Mouse (Mus musculus) myocyte (in vitro differentiated cells): ENCODE measurements around the gene Cend1. TPM values are rescaled to one million over a fixed set of nuclear protein-coding genes. Genes with fewer than 3 reads are reported as not detected.

Experiments used
- H3K27me3 ChIP-seq: one replicate; pipeline ENCODE4 v1.6.1; 2011; ENCODE audit not compliant: control insufficient read depth, insufficient read depth, insufficient read length
- H3K36me3 ChIP-seq: one replicate; pipeline ENCODE4 v1.6.1; 2011; ENCODE audit not compliant: control insufficient read depth, insufficient read depth
- H3K4me2 ChIP-seq: one replicate; pipeline ENCODE4 v1.6.1; 2011; ENCODE audit warnings: low read depth, control low read depth
- H3K4me3 ChIP-seq: one replicate; pipeline ENCODE4 v1.5.1; 2011; ENCODE audit warnings: mild to moderate bottlenecking, control low read depth, moderate library complexity
- H3K79me2 ChIP-seq: one replicate; pipeline ENCODE4 v1.6.1; 2011; ENCODE audit not compliant: control insufficient read depth, insufficient read depth
- H3ac ChIP-seq: one replicate; pipeline ENCODE4 v1.6.1; 2011; ENCODE audit not compliant: control insufficient read depth, insufficient read length
- CEBPB ChIP-seq: IDR thresholded peaks from 2 replicates; pipeline ENCODE4 v1.6.1; 2011; ENCODE audit warnings: mild to moderate bottlenecking, moderate library complexity; ENCODE audit not compliant: poor library complexity, insufficient read depth, severe bottlenecking
- E2F4 ChIP-seq: IDR thresholded peaks from one replicate; pipeline ENCODE4 v1.6.1; 2011; ENCODE audit warnings: mild to moderate bottlenecking, control low read depth, moderate library complexity; ENCODE audit not compliant: insufficient read depth
- MAX ChIP-seq: IDR thresholded peaks from one replicate; pipeline ENCODE4 v1.6.1; 2011; ENCODE audit warnings: low read depth, mild to moderate bottlenecking, control low read depth
- MYOD1 ChIP-seq, 3 experiments: IDR thresholded peaks; one replicate each; pipeline ENCODE4 v1.6.1; 2011; ENCODE audit warnings: control low read depth in 2 of 3, low read depth in 2 of 3, mild to moderate bottlenecking in 2 of 3, moderate library complexity in 1 of 3; ENCODE audit not compliant: insufficient read length in 2 of 3, control insufficient read depth in 1 of 3
- MYOG ChIP-seq, 3 experiments: IDR thresholded peaks; one replicate each; pipeline ENCODE4 v1.6.1; 2011; ENCODE audit warnings: control low read depth in 2 of 3, low read depth in 2 of 3, mild to moderate bottlenecking in 2 of 3; ENCODE audit not compliant: insufficient read length in 2 of 3, control insufficient read depth in 1 of 3, insufficient read depth in 1 of 3
- POLR2A ChIP-seq: IDR thresholded peaks from one replicate; pipeline ENCODE4 v1.6.1; 2011; ENCODE audit warnings: low read depth, mild to moderate bottlenecking, control low read depth, moderate library complexity; ENCODE audit not compliant: insufficient read length
- POLR2AphosphoS2 ChIP-seq: IDR thresholded peaks from one replicate; pipeline ENCODE4 v1.6.1; 2011; ENCODE audit warnings: low read depth, control low read depth; ENCODE audit not compliant: insufficient read length
- REST ChIP-seq: IDR thresholded peaks from one replicate; pipeline ENCODE4 v1.6.1; 2011; ENCODE audit warnings: mild to moderate bottlenecking, control low read depth, moderate library complexity; ENCODE audit not compliant: insufficient read depth, insufficient read length
- SRF ChIP-seq: IDR thresholded peaks from one replicate; pipeline ENCODE4 v1.6.1; 2011; ENCODE audit warnings: low read depth; ENCODE audit not compliant: control insufficient read depth, insufficient read length
- TCF12 ChIP-seq: IDR thresholded peaks from one replicate; pipeline ENCODE4 v1.6.1; 2011; ENCODE audit warnings: mild to moderate bottlenecking, control low read depth; ENCODE audit not compliant: poor library complexity, insufficient read depth, severe bottlenecking
- TCF3 ChIP-seq: IDR thresholded peaks from one replicate; pipeline ENCODE4 v1.6.1; 2011; ENCODE audit warnings: low read depth, control low read depth; ENCODE audit not compliant: insufficient read length
- USF1 ChIP-seq: IDR thresholded peaks from one replicate; pipeline ENCODE4 v1.6.1; 2011; ENCODE audit warnings: low read depth, mild to moderate bottlenecking, control low read depth, moderate library complexity
- polyA plus RNA-seq: library from polyadenylated mRNA; unstranded; fragments of >200 nt; fragmentation: generic; extraction: Trizol; gene quantifications from one replicate; pipeline ENCODE4 v1.2.1, GENCODE M21; 2012; ENCODE audit warnings: missing spikeins

Cend1 gene
- polyA plus RNA-seq, 1 experiment = 0.25 TPM

DNA sequence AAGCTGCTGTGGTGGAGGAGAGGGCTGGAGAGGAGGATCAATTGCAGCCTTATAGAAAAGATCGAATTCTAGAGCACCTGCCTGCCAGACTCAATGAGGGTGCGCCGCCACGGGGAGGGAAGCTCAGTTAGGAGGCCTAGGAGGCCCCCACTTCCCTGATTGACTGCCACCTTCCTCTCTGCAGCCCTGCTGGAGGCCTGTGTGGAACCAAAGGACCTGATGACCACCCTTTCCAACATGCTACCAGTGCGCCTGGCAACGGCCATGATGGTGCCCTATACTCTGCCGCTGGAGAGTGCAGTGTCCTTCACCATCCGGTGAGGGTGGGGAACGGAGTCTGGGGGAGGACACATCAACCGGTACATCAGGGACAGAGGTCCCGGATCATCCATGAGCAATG lies 29.4 kb upstream of the Cend1 start:
- Histone ChIP-seq H3K4me3 (no peak overlapping the region), H3K36me3 (no peaks in the 10 kb centered on the region), H3K4me2 (no peak overlapping the region), H3K27me3 (no peaks in the 10 kb centered on the region), H3K79me2 (no peaks in the 10 kb centered on the region), H3ac (no peak overlapping the region)
- TF ChIP-seq POLR2A (no peak), POLR2AphosphoS2 (no peak), E2F4 (no peak), MAX (no peak), MYOG (IDR thresholded peaks at IDR 0.05; ENCODE audit: control insufficient read depth in 1 of 3, insufficient read depth in 1 of 3, insufficient read length in 2 of 3, low read depth in 2 of 3) (no peak)

GRCm38 (mm10) chr7:141457986-141458660 lies 28.8 kb upstream of the Cend1 start:
- H3K4me3 ChIP-seq = no peak overlapping the region

GRCm38 (mm10) chr7:141457236-141457635 lies 27.9 kb upstream of the Cend1 start:
- Histone ChIP-seq H3K36me3 (no peaks in the 10 kb centered on the region), H3K4me3 (no peak overlapping the region), H3K4me2 (no peak overlapping the region)

More at GRCm38 (mm10) chr7:141457986-141458660, 28.8 kb upstream of the Cend1 start:
- Histone ChIP-seq H3K36me3 (no peaks in the 10 kb centered on the region), H3ac (no peak overlapping the region), H3K4me2 (no peak overlapping the region), H3K27me3 (no peaks in the 10 kb centered on the region), H3K79me2 (no peaks in the 10 kb centered on the region)
- TF ChIP-seq SRF = no peak
- no peak for TF ChIP-seq MYOG (IDR thresholded peaks at IDR 0.05; ENCODE audit: control insufficient read depth in 1 of 3, insufficient read depth in 1 of 3, insufficient read length in 2 of 3, low read depth in 2 of 3)
- no peak for TF ChIP-seq MYOD1 (IDR thresholded peaks at IDR 0.05; ENCODE audit: control insufficient read depth in 1 of 3, insufficient read length in 2 of 3, low read depth in 2 of 3)
- TF ChIP-seq E2F4 = no peak
- TF ChIP-seq POLR2A = no peak
- no peak for TF ChIP-seq MAX

DNA sequence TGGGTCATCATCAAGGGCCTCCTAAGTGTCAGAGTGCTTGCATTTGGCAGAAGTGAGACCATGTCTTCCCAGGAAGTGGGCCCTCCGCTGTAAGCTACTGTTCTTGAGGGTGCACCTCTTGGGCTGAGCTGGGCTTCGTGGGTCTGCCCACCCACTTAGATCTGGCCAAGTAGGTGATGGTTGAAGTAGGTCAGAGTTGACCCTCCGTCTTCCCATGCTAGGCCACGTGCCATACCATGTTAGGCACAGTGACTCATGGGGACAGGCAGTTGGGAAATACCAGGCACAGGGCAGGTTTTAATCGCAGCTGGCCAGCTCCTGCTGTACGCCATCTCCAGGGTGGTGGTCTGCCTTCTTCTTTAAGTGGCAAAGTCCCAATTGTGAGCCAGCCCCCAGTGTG lies 27.4 kb upstream of the Cend1 start:
- TF ChIP-seq CEBPB (no peak), MYOG (IDR thresholded peaks at IDR 0.05; ENCODE audit: control insufficient read depth in 1 of 3, insufficient read depth in 1 of 3, insufficient read length in 2 of 3, low read depth in 2 of 3) (peak in 1 of 3 experiments; percentile 29), TCF12 (no peak), REST (no peak), POLR2AphosphoS2 (no peak), USF1 (peak; percentile 75), MAX (no peak), TCF3 (no peak), MYOD1 (IDR thresholded peaks at IDR 0.05; ENCODE audit: control insufficient read depth in 1 of 3, insufficient read length in 2 of 3, low read depth in 2 of 3) (peak in 1 of 3 experiments; percentile 61), POLR2A (no peak), E2F4 (no peak), SRF (peak; percentile 77)
- Histone ChIP-seq H3K79me2 (no peaks in the 10 kb centered on the region), H3K27me3 (no peaks in the 10 kb centered on the region), H3K36me3 (peaks cover 2% of the 10 kb centered on the region), H3ac (no peak overlapping the region), H3K4me3 (peak overlapping the region; percentile 67), H3K4me2 (peak overlapping the region; percentile 71)

More at GRCm38 (mm10) chr7:141457236-141457635, 27.9 kb upstream of the Cend1 start:
- H3K79me2 ChIP-seq = no peaks in the 10 kb centered on the region
- TF ChIP-seq POLR2AphosphoS2 (no peak), MYOG (IDR thresholded peaks at IDR 0.05; ENCODE audit: control insufficient read depth in 1 of 3, insufficient read depth in 1 of 3, insufficient read length in 2 of 3, low read depth in 2 of 3) (peak in 1 of 3 experiments; percentile 1), CEBPB (no peak)
- H3ac ChIP-seq = no peak overlapping the region
- no peaks in the 10 kb centered on the region for H3K27me3 ChIP-seq

DNA sequence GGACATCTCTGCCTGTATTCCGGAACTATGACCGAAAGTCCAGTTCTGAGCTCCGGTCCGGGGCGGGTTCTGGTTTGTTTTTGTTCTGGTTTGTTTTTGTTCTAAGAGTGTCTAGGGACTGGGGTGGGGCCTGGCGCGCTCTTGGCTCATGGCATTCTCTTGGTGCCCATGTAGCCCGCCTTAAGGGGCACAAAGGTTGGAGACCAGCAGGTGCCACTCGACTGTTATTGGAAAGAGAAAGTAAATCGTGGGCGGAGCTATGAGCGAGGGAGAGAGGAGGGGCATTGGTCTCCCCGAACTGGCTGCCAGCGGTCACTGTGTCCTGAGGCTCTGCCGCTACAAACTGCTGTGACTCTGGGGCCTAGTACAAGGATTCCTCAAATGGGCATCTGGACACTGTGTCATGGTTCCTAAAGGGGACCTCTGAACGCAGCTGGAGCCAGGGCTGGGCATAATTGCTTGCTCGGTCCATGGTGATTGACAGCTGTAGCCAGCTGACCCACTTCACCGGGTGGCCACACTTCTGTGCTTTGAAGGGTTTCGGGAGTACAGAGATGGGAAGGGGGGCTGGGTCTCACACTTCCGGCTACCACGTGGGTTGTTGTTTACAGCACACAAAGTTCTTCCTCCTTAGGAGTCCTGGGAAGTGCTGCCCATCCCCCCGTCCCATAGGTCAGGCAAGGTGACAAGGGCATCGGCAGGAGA lies 26.5 kb upstream of the Cend1 start:
- H3K27me3 ChIP-seq = no peaks in the 10 kb centered on the region
- peak overlapping the region; percentile 71 for H3K4me2 ChIP-seq
- peak overlapping the region; percentile 27 for H3ac ChIP-seq
- H3K4me3 ChIP-seq = peak overlapping the region; percentile 67
- peaks cover 9% of the 10 kb centered on the region for H3K36me3 ChIP-seq
- TF ChIP-seq TCF3 (no peak), MYOD1 (IDR thresholded peaks at IDR 0.05; ENCODE audit: control insufficient read depth in 1 of 3, insufficient read length in 2 of 3, low read depth in 2 of 3) (peak in 1 of 3 experiments; percentile 49), REST (no peak), POLR2A (peak; percentile 43), E2F4 (no peak), SRF (no peak), MYOG (IDR thresholded peaks at IDR 0.05; ENCODE audit: control insufficient read depth in 1 of 3, insufficient read depth in 1 of 3, insufficient read length in 2 of 3, low read depth in 2 of 3) (peak in 1 of 3 experiments; percentile 5), CEBPB (no peak), POLR2AphosphoS2 (no peak), MAX (no peak)
- H3K79me2 ChIP-seq = no peaks in the 10 kb centered on the region
